8 mouse cellular contexts compared by ENCODE assay signal in genomic region chr10:3573905-3574500, GRCm38 (mm10). TPM values are rescaled to one million over a fixed set of nuclear protein-coding genes. Genes with fewer than 3 reads are reported as not detected.
DNase-seq lines count a peak whose midpoint lies in the region; ATAC-seq lines count a peak whose summit lies in the region.

No protein-coding gene starts in this region.

- ATAC-seq in megakaryocyte progenitor cell, adult 5-6 weeks (replicated peaks; ENCODE audit: poor library complexity) = peak; percentile 68

- intact Hi-C loops in gastrocnemius, postnatal 36 days (cut with DNase I) = loop anchor here (2.0 to 5.0 kb wide), 2 partner anchors 168 to 371 kb away; partner anchors contain the start of gene Plekhg1

- DNase-seq in gastrocnemius, adult 18-20 months (ENCODE audit: low spot score) = peak; percentile 36
- DNase-seq in gastrocnemius, postnatal 36 days = no peak
- peak; percentile 19 for DNase-seq in urinary bladder, postnatal 25 days (ENCODE audit: low spot score)
- no peak for DNase-seq in urinary bladder, adult 2 months (ENCODE audit: low spot score)
- DNase-seq in kidney, adult 8-10 months = peak; percentile 31 to 43
- DNase-seq in right cerebral cortex, adult 2 months (ENCODE audit: low spot score in 2 of 2) = no peak
- DNase-seq in cerebellum, postnatal 14 days = no peak

RNA-seq across cellular contexts. Expression of gene Iyd, which starts 34.0 kb away (rescaled TPM):
- under 1 TPM in 1 of 2 experiments, not detected in 1; 0.14 TPM for total RNA-seq in gastrocnemius, adult 18-20 months (2021)
- total RNA-seq in gastrocnemius, postnatal 36 days (2021) = not detected
- polyA plus RNA-seq in urinary bladder, adult 2 months (2012; rRNA removed) = 0.10 and 0.26 TPM in 2 replicates
- not detected in 2 replicates for total RNA-seq in megakaryocyte progenitor cell, adult 5-6 weeks (2015)
- total RNA-seq in megakaryocyte progenitor cell, adult 5-6 weeks (2017) = not detected in 2 replicates

Comparison
In these comparisons a context has a peak if more than half of its experiments do, and no peak if none do; other contexts are left out.
1. DNase-seq: peak in gastrocnemius, adult 18-20 months (single experiment), urinary bladder, postnatal 25 days (single experiment) and kidney, adult 8-10 months (2 of 2); none in gastrocnemius, postnatal 36 days (0 of 2), urinary bladder, adult 2 months (single experiment), right cerebral cortex, adult 2 months (0 of 2) and cerebellum, postnatal 14 days (0 of 2).